Mouse (Mus musculus): ENCODE data around the gene Chst8. TPM values are rescaled to one million over a fixed set of nuclear protein-coding genes. Genes with fewer than 3 reads are reported as not detected.

Chst8 gene
- 0.28 TPM in 1 of 2 replicates, not detected in the other for polyA plus RNA-seq (2012; ENCODE audit: low replicate concordance)

GRCm38 (mm10) chr7:34812531-34813111, at the start of gene Chst8:
Chst8 (minus strand) TSS chr7:34812711.

GRCm38 (mm10) chr7:34656632-34657031, 155.9 kb downstream of the Chst8 start, which contains the start of gene Kctd15:
Kctd15 (minus strand) TSS chr7:34656732.

Other genes starting within 250 kb of the Chst8 start
- gene Kctd15, start 156.0 kb downstream of the Chst8 start, polyA plus RNA-seq (2012; ENCODE audit: low replicate concordance), result 0.33 and 0.83 TPM in 2 replicates
- gene Pepd, start 99.7 kb upstream of the Chst8 start, polyA plus RNA-seq (2012; ENCODE audit: low replicate concordance), result 3.5 and 6.2 TPM in 2 replicates
- gene Cebpg, start 243.9 kb upstream of the Chst8 start, polyA plus RNA-seq (2012; ENCODE audit: low replicate concordance), result 17.3 and 24.5 TPM in 2 replicates

All from leukemia stem cell, adult 10-12 weeks (primary cell).